Mouse (Mus musculus) urinary bladder, postnatal 14 days (tissue): Measurements from ENCODE around the gene Dnaja4.

ENCODE experiments used
- DNase-seq: peaks from one replicate; pipeline ENCODE4 v3.0.0; 2021; ENCODE audit warnings: low spot score

Gene Dnaja4

GRCm38 (mm10) chr9:54751684-54752083 lies 53.0 kb downstream of the Dnaja4 start:
- no peak for DNase-seq

GRCm38 (mm10) chr9:54752201-54752943 lies 53.7 kb downstream of the Dnaja4 start:
- DNase-seq, result no peak

GRCm38 (mm10) chr9:54752944-54753295 lies 54.2 kb downstream of the Dnaja4 start:
- no peak for DNase-seq

- no peak for DNase-seq
Measured at GRCm38 (mm10) chr9:54759592-54759991, 60.9 kb downstream of the Dnaja4 start.

- no peak for DNase-seq
Measured at GRCm38 (mm10) chr9:54764091-54764490, 65.4 kb downstream of the Dnaja4 start.

GRCm38 (mm10) chr9:54764561-54765217 lies 66.0 kb downstream of the Dnaja4 start, which contains the start of gene Crabp1:
TSS of gene Crabp1 (plus strand) at chr9:54764748.
- no peak for DNase-seq

GRCm38 (mm10) chr9:54765336-54766085 lies 66.8 kb downstream of the Dnaja4 start:
- no peak for DNase-seq
